Mouse (Mus musculus): Measurements from ENCODE around the gene Bad.

The Bad gene

GRCm38 (mm10) chr19:6925611-6926329 is 15.9 kb upstream of the Bad start:
- no peaks in the 10 kb centered on the region for H3K36me3 ChIP-seq (ENCODE audit: insufficient read depth, low read length)
- peaks cover 75% of the 10 kb centered on the region for H3K4me1 ChIP-seq (replicated peaks; ENCODE audit: low read depth, low read length)
- TF ChIP-seq CTCF (conservative IDR thresholded peaks at IDR 0.05; ENCODE audit: low read length): no peak
- TF ChIP-seq POU5F1 (IDR thresholded peaks at IDR 0.05; ENCODE audit: borderline replicate concordance, low read length): no peak
- TF ChIP-seq NANOG (IDR thresholded peaks at IDR 0.05; ENCODE audit: borderline replicate concordance, low read length): no peak
- peak overlapping the region; percentile 67 for H3K4me3 ChIP-seq (replicated peaks; ENCODE audit: low read length)
- H3K9me3 ChIP-seq (ENCODE audit: low read length): no peaks in the 10 kb centered on the region
- H3K27me3 ChIP-seq (ENCODE audit: insufficient read depth, low read length): peaks cover 60% of the 10 kb centered on the region

GRCm38 (mm10) chr19:6926559-6927255 is 15.0 kb upstream of the Bad start:
- no peak for TF ChIP-seq NANOG (IDR thresholded peaks at IDR 0.05; ENCODE audit: borderline replicate concordance, low read length)
- TF ChIP-seq POU5F1 (IDR thresholded peaks at IDR 0.05; ENCODE audit: borderline replicate concordance, low read length): no peak
- TF ChIP-seq CTCF (conservative IDR thresholded peaks at IDR 0.05; ENCODE audit: low read length): no peak
- no peaks in the 10 kb centered on the region for H3K36me3 ChIP-seq (ENCODE audit: insufficient read depth, low read length)
- peaks cover 62% of the 10 kb centered on the region for H3K27me3 ChIP-seq (ENCODE audit: insufficient read depth, low read length)
- H3K4me1 ChIP-seq (replicated peaks; ENCODE audit: low read depth, low read length): peaks cover 82% of the 10 kb centered on the region
- H3K9me3 ChIP-seq (ENCODE audit: low read length): no peaks in the 10 kb centered on the region
- peak overlapping the region; percentile 67 for H3K4me3 ChIP-seq (replicated peaks; ENCODE audit: low read length)

GRCm38 (mm10) chr19:6928080-6928479 is 13.6 kb upstream of the Bad start:
- peaks cover 65% of the 10 kb centered on the region for H3K27me3 ChIP-seq (ENCODE audit: insufficient read depth, low read length)
- 0 out of 2 replicates have a peak overlapping the region, but pooled peaks have one; percentile 23 for H3K4me3 ChIP-seq (replicated peaks; ENCODE audit: low read length)
- H3K36me3 ChIP-seq (ENCODE audit: insufficient read depth, low read length): no peaks in the 10 kb centered on the region
- TF ChIP-seq NANOG (IDR thresholded peaks at IDR 0.05; ENCODE audit: borderline replicate concordance, low read length): no peak
- TF ChIP-seq CTCF (conservative IDR thresholded peaks at IDR 0.05; ENCODE audit: low read length): no peak
- no peak for TF ChIP-seq POU5F1 (IDR thresholded peaks at IDR 0.05; ENCODE audit: borderline replicate concordance, low read length)
- H3K9me3 ChIP-seq (ENCODE audit: low read length): no peaks in the 10 kb centered on the region
- peaks cover 84% of the 10 kb centered on the region for H3K4me1 ChIP-seq (replicated peaks; ENCODE audit: low read depth, low read length)

GRCm38 (mm10) chr19:6931002-6931401 is 10.7 kb upstream of the Bad start:
- H3K4me1 ChIP-seq (replicated peaks; ENCODE audit: low read depth, low read length): peaks cover 79% of the 10 kb centered on the region
- peaks cover 67% of the 10 kb centered on the region for H3K27me3 ChIP-seq (ENCODE audit: insufficient read depth, low read length)
- TF ChIP-seq CTCF (conservative IDR thresholded peaks at IDR 0.05; ENCODE audit: low read length) (no peak), POU5F1 (IDR thresholded peaks at IDR 0.05; ENCODE audit: borderline replicate concordance, low read length) (no peak), NANOG (IDR thresholded peaks at IDR 0.05; ENCODE audit: borderline replicate concordance, low read length) (no peak)
- H3K9me3 ChIP-seq (ENCODE audit: low read length): no peaks in the 10 kb centered on the region
- no peak overlapping the region for H3K4me3 ChIP-seq (replicated peaks; ENCODE audit: low read length)
- no peaks in the 10 kb centered on the region for H3K36me3 ChIP-seq (ENCODE audit: insufficient read depth, low read length)

GRCm38 (mm10) chr19:6932018-6932417 is 9.6 kb upstream of the Bad start:
- peaks cover 69% of the 10 kb centered on the region for H3K4me1 ChIP-seq (replicated peaks; ENCODE audit: low read depth, low read length)
- H3K9me3 ChIP-seq (ENCODE audit: low read length): no peaks in the 10 kb centered on the region
- no peak for TF ChIP-seq POU5F1 (IDR thresholded peaks at IDR 0.05; ENCODE audit: borderline replicate concordance, low read length)
- no peak for TF ChIP-seq NANOG (IDR thresholded peaks at IDR 0.05; ENCODE audit: borderline replicate concordance, low read length)
- no peak for TF ChIP-seq CTCF (conservative IDR thresholded peaks at IDR 0.05; ENCODE audit: low read length)
- H3K27me3 ChIP-seq (ENCODE audit: insufficient read depth, low read length): peaks cover 57% of the 10 kb centered on the region
- no peak overlapping the region for H3K4me3 ChIP-seq (replicated peaks; ENCODE audit: low read length)
- no peaks in the 10 kb centered on the region for H3K36me3 ChIP-seq (ENCODE audit: insufficient read depth, low read length)

GRCm38 (mm10) chr19:6933102-6933435 is 8.6 kb upstream of the Bad start:
- H3K27me3 ChIP-seq (ENCODE audit: insufficient read depth, low read length): peaks cover 47% of the 10 kb centered on the region
- peak overlapping the region; percentile 77 for H3K4me3 ChIP-seq (replicated peaks; ENCODE audit: low read length)
- TF ChIP-seq NANOG (IDR thresholded peaks at IDR 0.05; ENCODE audit: borderline replicate concordance, low read length): no peak
- TF ChIP-seq POU5F1 (IDR thresholded peaks at IDR 0.05; ENCODE audit: borderline replicate concordance, low read length): no peak
- no peak for TF ChIP-seq CTCF (conservative IDR thresholded peaks at IDR 0.05; ENCODE audit: low read length)
- H3K9me3 ChIP-seq (ENCODE audit: low read length): no peaks in the 10 kb centered on the region
- H3K36me3 ChIP-seq (ENCODE audit: insufficient read depth, low read length): no peaks in the 10 kb centered on the region
- peaks cover 59% of the 10 kb centered on the region for H3K4me1 ChIP-seq (replicated peaks; ENCODE audit: low read depth, low read length)

GRCm38 (mm10) chr19:6933436-6934194 is 8.0 kb upstream of the Bad start:
- Histone ChIP-seq H3K36me3 (ENCODE audit: insufficient read depth, low read length) (no peaks in the 10 kb centered on the region), H3K4me3 (replicated peaks; ENCODE audit: low read length) (peak overlapping the region; percentile 77), H3K4me1 (replicated peaks; ENCODE audit: low read depth, low read length) (peaks cover 56% of the 10 kb centered on the region), H3K27me3 (ENCODE audit: insufficient read depth, low read length) (peaks cover 48% of the 10 kb centered on the region), H3K9me3 (ENCODE audit: low read length) (no peaks in the 10 kb centered on the region)
- TF ChIP-seq NANOG (IDR thresholded peaks at IDR 0.05; ENCODE audit: borderline replicate concordance, low read length) (no peak), CTCF (conservative IDR thresholded peaks at IDR 0.05; ENCODE audit: low read length) (no peak), POU5F1 (IDR thresholded peaks at IDR 0.05; ENCODE audit: borderline replicate concordance, low read length) (no peak)
